ENCODE assay signal across 8 mouse cellular contexts in the genomic region with DNA sequence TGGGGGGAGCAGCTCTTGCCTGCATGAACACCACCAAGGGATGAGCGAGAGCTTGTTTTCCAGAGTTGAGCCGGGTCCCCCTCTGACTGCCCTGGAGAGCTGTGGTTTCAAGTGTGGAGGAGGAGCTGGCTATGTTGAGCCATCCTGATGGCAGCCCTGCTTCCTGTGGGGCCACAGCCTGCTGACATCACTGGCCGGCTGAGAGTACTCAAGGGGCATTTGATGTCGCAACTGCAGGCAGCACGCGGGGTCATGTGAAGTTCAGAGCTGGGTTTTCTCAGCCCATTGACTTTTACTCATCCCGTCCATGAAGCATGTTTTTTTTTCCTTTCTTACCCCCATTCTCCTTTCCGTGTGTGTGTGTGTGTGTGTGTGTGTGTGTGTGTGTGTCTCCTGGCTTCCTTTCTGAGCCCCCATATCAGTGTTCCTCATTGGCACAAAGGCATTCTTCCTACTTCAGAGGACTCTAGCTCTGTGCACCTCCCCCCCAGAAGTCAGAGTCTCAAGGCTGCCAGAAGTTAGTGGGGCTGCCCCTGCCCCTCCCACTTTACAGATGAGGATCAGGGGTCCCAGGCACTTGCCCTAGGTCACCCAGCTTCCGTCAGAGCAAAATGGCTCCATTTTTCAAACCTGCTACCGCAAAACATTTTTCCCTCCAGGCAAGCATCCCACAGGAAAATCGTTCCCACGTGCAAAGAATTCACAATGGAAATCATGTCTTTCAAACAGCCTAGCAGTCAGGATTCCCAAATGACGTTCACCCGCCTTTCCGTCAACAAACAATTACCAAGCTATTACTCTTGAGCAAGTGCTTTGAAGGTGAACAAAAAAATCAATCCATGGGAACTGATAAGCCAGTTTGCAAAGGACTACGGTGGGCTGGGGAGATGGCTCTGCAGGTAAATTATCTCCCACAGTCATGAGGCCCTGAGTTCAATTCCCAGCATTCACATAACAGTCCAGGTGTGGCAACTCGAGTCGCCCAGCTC. TPM values are rescaled to one million over a fixed set of nuclear protein-coding genes. Genes with fewer than 3 reads are reported as not detected.
A peak's percentile ranks its signal among the peaks of the same experiment; 100 is the strongest.
DNase-seq lines count a peak whose midpoint lies in the region; ATAC-seq and TF ChIP-seq lines count a peak whose summit lies in the region.

No protein-coding gene starts in this region.

- no peaks in the 10 kb centered on the region for H3K36me3 ChIP-seq in embryonic facial prominence, embryonic 11.5 days (replicated peaks; ENCODE audit: control insufficient read depth, insufficient read depth, low read depth, low read length)
- no peaks in the 10 kb centered on the region; the same call in 1 of the 2 replicates for H3K36me3 ChIP-seq in limb, embryonic 14.5 days (ENCODE audit: control insufficient read depth, insufficient read depth, low read length)

- H3K4me2 ChIP-seq in embryonic facial prominence, embryonic 11.5 days (ENCODE audit: low read depth, low read length): peak overlapping the region; percentile 24; the same call in 1 of the 2 replicates
- H3K4me2 ChIP-seq in limb, embryonic 14.5 days (replicated peaks; ENCODE audit: low read depth, low read length, severe bottlenecking): no peak overlapping the region

- no peaks in the 10 kb centered on the region for H3K9me3 ChIP-seq in embryonic facial prominence, embryonic 11.5 days (replicated peaks; ENCODE audit: control insufficient read depth, low read length)
- H3K9me3 ChIP-seq in limb, embryonic 14.5 days (ENCODE audit: control insufficient read depth, low read length): no peaks in the 10 kb centered on the region

- DNase-seq in ovary, adult 18-20 months (ENCODE audit: low spot score): peak; percentile 64
- DNase-seq in ovary, postnatal 10 days (ENCODE audit: low spot score): no peak
- peak; percentile 61 for DNase-seq in embryonic facial prominence, embryonic 11.5 days (ENCODE audit: low spot score)
- peak; percentile 73 to 79 for DNase-seq in heart, postnatal 36 days
- peak; percentile 42 for DNase-seq in limb, embryonic 14.5 days (ENCODE audit: low spot score)
- peak; percentile 85 to 87 for DNase-seq in natural killer cell, adult 2 months (ENCODE audit: low spot score in 2 of 2)
- no peak for DNase-seq in thymus, adult 18-20 months

- H3K27ac ChIP-seq in embryonic facial prominence, embryonic 11.5 days (replicated peaks; ENCODE audit: low read depth, low read length): 0 out of 2 replicates have a peak overlapping the region, but pooled peaks have one; percentile 3
- H3K27ac ChIP-seq in limb, embryonic 14.5 days (replicated peaks; ENCODE audit: low read depth, low read length): peak overlapping the region; percentile 19; the same call in 1 of the 2 replicates

- H3K9ac ChIP-seq in embryonic facial prominence, embryonic 11.5 days (replicated peaks; ENCODE audit: low read length): no peak overlapping the region
- no peak overlapping the region for H3K9ac ChIP-seq in limb, embryonic 14.5 days (ENCODE audit: low read depth, low read length, severe bottlenecking)

- H3K27me3 ChIP-seq in embryonic facial prominence, embryonic 11.5 days (ENCODE audit: control insufficient read depth, insufficient read depth, low read length): no peaks in the 10 kb centered on the region
- no peaks in the 10 kb centered on the region for H3K27me3 ChIP-seq in limb, embryonic 14.5 days (ENCODE audit: control insufficient read depth, insufficient read depth, low read length)

- intact Hi-C loops in heart, postnatal 36 days (cut with DNase I): no loop called here

- H3K4me1 ChIP-seq in embryonic facial prominence, embryonic 11.5 days (ENCODE audit: control insufficient read depth, insufficient read depth, low read length): peaks cover 5% of the 10 kb centered on the region; the same call in 1 of the 2 replicates
- H3K4me1 ChIP-seq in limb, embryonic 14.5 days (ENCODE audit: control insufficient read depth, insufficient read depth, low read length): peaks cover 36% of the 10 kb centered on the region

- ATAC-seq in embryonic facial prominence, embryonic 11.5 days (replicated peaks; ENCODE audit: insufficient number of reproducible peaks, low FRiP score, low TSS enrichment, low read depth): no peak
- peak; percentile 24; the same call in 1 of the 2 replicates for ATAC-seq in limb, embryonic 14.5 days (ENCODE audit: low FRiP score, low read depth)
- no peak for ATAC-seq in cerebellum, adult (ENCODE audit: insufficient number of reproducible peaks, low FRiP score, low TSS enrichment)

- no peak for TF ChIP-seq POLR2A in limb, embryonic 14.5 days (IDR thresholded peaks at IDR 0.05; ENCODE audit: borderline replicate concordance, extremely low read depth, insufficient read depth, insufficient read length)

- no peak overlapping the region for H3K4me3 ChIP-seq in embryonic facial prominence, embryonic 11.5 days (ENCODE audit: low read depth, low read length)
- no peak overlapping the region for H3K4me3 ChIP-seq in limb, embryonic 14.5 days (replicated peaks; ENCODE audit: low read length)

- 18% methylated on average over 18 of the region's 18 CpGs for WGBS in embryonic facial prominence, embryonic 11.5 days
- WGBS in limb, embryonic 14.5 days: 23% methylated on average over 18 of the region's 18 CpGs

RNA-seq across cellular contexts. Expression of gene Smad3, which starts 41.4 kb away (rescaled TPM):
- polyA plus RNA-seq in embryonic facial prominence, embryonic 11.5 days (2014; fragmentation: Nextera tagmentation; extraction: Ambion mirVana): 19.0 and 21.9 TPM in 2 replicates
- 10 to 100 TPM; 12.5 to 13.2 TPM for total RNA-seq in heart, postnatal 36 days (2021)
- polyA plus RNA-seq in limb, embryonic 14.5 days (2012; rRNA removed): 50.9 and 72.1 TPM in 2 replicates
- polyA plus RNA-seq in limb, embryonic 14.5 days (2014; fragmentation: Nextera tagmentation; extraction: Ambion mirVana): 25.1 and 28.0 TPM in 2 replicates

Comparison
In these comparisons a context has a peak if more than half of its experiments do, and no peak if none do; other contexts are left out.
1. DNase-seq: peak in ovary, adult 18-20 months (single experiment), embryonic facial prominence, embryonic 11.5 days (single experiment), heart, postnatal 36 days (2 of 2), limb, embryonic 14.5 days (single experiment) and natural killer cell, adult 2 months (2 of 2); none in ovary, postnatal 10 days (single experiment) and thymus, adult 18-20 months (0 of 2).